Mouse (Mus musculus): ENCODE measurements at regions not wholly inside any gene's neighbourhood (a gene's known extent, or its start where the extent isn't known, plus 50 kb on each side); places are given as distances from the start of the nearest gene placed in this dataset.

GRCm38 (mm10) chr3:81629157-81629556 lies 303.2 kb upstream of the Ctso start:
- Histone ChIP-seq H3K9me3 (no peaks in the 10 kb centered on the region), H3K4me1 (no peaks in the 10 kb centered on the region), H3K4me3 (no peak overlapping the region), H3K36me3 (no peaks in the 10 kb centered on the region), H3K27ac (no peak overlapping the region), H3K27me3 (ENCODE audit: insufficient read depth, poor library complexity, severe bottlenecking) (no peaks in the 10 kb centered on the region)
- 42% methylated on average over 2 of the region's 2 CpGs for WGBS
- no peak for DNase-seq (ENCODE audit: low spot score)

- no peaks in the 10 kb centered on the region for H3K36me3 ChIP-seq
- no peak overlapping the region for H3K4me3 ChIP-seq
- H3K4me1 ChIP-seq, result no peaks in the 10 kb centered on the region
- H3K27me3 ChIP-seq (ENCODE audit: insufficient read depth, poor library complexity, severe bottlenecking), result no peaks in the 10 kb centered on the region
- no peak overlapping the region for H3K27ac ChIP-seq
- 52% methylated on average over 3 of the region's 3 CpGs for whole genome bisulfite sequencing
- DNase-seq (ENCODE audit: low spot score), result no peak
- H3K9me3 ChIP-seq, result no peaks in the 10 kb centered on the region
Observed at GRCm38 (mm10) chr3:81658490-81658889, 273.9 kb upstream of the Ctso start.

DNA sequence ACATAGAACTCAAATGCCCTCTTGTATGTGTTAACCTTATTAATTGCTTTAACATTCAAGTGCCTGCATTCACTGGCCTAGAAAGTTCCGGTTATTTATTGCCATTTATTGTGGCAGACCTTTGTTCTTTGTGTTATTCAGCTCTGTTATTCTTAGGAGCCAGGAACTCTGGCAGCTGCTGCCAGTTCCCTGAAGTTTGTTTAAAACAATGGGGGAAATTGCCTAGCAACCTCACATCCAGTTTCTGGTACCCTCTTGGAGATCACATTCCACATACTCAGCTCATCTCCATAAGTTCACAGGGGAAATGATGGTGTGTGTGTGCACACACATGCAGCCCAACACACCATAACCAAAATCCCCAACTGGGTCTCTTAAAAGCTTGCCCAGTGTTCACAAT lies 270.8 kb upstream of the Ctso start:
- H3K4me1 ChIP-seq, result no peaks in the 10 kb centered on the region
- H3K27ac ChIP-seq, result no peak overlapping the region
- no peak for DNase-seq (ENCODE audit: low spot score)
- 65% methylated on average over 1 of the region's 1 CpGs for WGBS
- H3K9me3 ChIP-seq, result no peaks in the 10 kb centered on the region
- H3K36me3 ChIP-seq, result no peaks in the 10 kb centered on the region
- no peak overlapping the region for H3K4me3 ChIP-seq
- no peaks in the 10 kb centered on the region for H3K27me3 ChIP-seq (ENCODE audit: insufficient read depth, poor library complexity, severe bottlenecking)

DNA sequence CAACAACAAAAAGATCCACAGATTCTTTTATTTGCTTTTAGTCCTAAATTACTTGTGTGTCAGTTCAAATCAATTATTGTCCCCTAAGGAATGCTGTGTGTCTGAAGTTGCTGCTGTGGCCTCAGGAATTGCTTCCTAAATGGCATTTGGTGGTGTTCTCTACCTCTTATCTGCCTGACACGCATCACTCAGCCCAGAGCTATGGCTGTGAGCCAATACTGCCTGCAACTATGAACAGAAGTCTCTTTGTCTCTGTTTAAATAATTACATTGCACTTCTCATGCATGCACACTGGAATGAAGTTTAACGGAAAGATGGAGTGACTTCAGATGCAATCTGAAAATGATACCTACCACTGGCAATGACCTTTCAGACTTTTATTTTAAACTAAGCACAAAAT lies 266.1 kb upstream of the Ctso start:
- no peak overlapping the region for H3K27ac ChIP-seq
- H3K27me3 ChIP-seq (ENCODE audit: insufficient read depth, poor library complexity, severe bottlenecking), result no peaks in the 10 kb centered on the region
- no peak overlapping the region for H3K4me3 ChIP-seq
- no peaks in the 10 kb centered on the region for H3K9me3 ChIP-seq
- no peaks in the 10 kb centered on the region for H3K36me3 ChIP-seq
- DNase-seq (ENCODE audit: low spot score), result no peak
- no peaks in the 10 kb centered on the region for H3K4me1 ChIP-seq
- 41% methylated on average over 2 of the region's 2 CpGs for WGBS

DNA sequence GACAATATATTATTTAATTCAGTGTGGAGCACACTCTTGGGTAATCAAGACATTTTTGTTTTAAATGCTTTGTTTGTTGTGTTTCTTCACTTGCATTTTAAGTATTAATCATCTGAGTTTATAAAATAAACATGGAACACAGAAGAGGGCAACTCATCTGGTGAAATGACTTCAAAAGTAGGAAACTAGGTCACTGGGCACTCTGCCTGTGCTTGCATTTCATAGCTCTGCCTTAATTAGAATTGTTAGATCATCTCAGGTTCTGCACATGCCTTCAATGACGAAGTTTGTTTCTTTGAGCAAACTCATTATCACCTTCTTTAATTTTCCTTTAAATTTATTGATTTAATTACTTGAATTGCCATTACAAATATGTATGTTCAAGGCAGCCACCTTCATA lies 255.8 kb upstream of the Ctso start:
- Histone ChIP-seq H3K36me3 (no peaks in the 10 kb centered on the region), H3K9me3 (no peaks in the 10 kb centered on the region), H3K4me3 (no peak overlapping the region), H3K4me1 (no peaks in the 10 kb centered on the region), H3K27me3 (ENCODE audit: insufficient read depth, poor library complexity, severe bottlenecking) (no peaks in the 10 kb centered on the region), H3K27ac (no peak overlapping the region)
- no peak for DNase-seq (ENCODE audit: low spot score)
- whole genome bisulfite sequencing, result 78% methylated on average over 1 of the region's 1 CpGs

- WGBS, result 54% methylated on average over 1 of the region's 1 CpGs
- Histone ChIP-seq H3K36me3 (no peaks in the 10 kb centered on the region), H3K4me1 (no peaks in the 10 kb centered on the region), H3K27me3 (ENCODE audit: insufficient read depth, poor library complexity, severe bottlenecking) (no peaks in the 10 kb centered on the region), H3K9me3 (no peaks in the 10 kb centered on the region), H3K27ac (no peak overlapping the region), H3K4me3 (no peak overlapping the region)
- no peak for DNase-seq (ENCODE audit: low spot score)
Observed at GRCm38 (mm10) chr3:81701974-81702697, 230.3 kb upstream of the Ctso start.

DNA sequence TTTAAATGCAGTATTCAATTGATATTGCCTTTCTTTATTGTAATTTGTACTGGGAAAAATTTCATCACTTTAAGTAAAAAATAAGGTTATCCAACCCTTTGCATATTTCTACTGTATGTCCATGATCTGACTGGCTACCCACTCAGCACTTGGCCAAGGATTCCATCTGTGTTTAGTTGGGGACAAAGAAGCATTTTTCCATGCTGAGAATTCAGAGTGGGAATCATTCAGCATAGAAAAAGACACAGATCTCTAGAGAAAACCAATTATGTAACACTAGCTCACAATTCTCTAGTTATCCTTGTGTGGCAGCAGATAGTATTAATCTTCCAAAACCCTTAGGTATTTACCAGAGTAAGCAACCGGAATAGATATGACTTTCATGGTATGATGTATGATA lies 213.5 kb upstream of the Ctso start:
- no peaks in the 10 kb centered on the region for H3K27me3 ChIP-seq (ENCODE audit: insufficient read depth, poor library complexity, severe bottlenecking)
- 74% methylated on average over 1 of the region's 1 CpGs for WGBS
- no peaks in the 10 kb centered on the region for H3K4me1 ChIP-seq
- no peaks in the 10 kb centered on the region for H3K9me3 ChIP-seq
- no peak for DNase-seq (ENCODE audit: low spot score)
- H3K27ac ChIP-seq, result no peak overlapping the region
- no peak overlapping the region for H3K4me3 ChIP-seq
- no peaks in the 10 kb centered on the region for H3K36me3 ChIP-seq

DNA sequence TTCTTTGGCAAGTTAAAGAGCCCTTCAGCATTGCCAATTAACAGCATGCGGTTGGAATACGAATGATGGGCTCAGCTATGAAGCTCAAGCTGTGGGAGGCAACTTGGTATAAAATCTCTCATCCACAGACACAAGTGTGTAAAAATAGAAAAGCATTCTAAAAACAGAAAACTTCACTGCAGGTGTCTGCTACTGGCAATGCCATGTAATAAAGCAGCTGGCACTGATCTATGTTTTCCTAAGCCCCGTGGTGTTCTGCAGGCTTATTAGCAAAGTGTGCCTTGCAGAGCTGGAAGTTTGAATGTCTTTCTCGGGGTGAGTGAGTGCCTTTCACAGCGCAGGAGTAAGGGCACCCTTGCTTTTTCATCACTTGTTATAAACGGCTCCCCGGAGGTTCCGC lies 196.9 kb upstream of the Ctso start:
- H3K27me3 ChIP-seq (ENCODE audit: insufficient read depth, poor library complexity, severe bottlenecking), result no peaks in the 10 kb centered on the region
- no peak overlapping the region for H3K27ac ChIP-seq
- no peaks in the 10 kb centered on the region for H3K36me3 ChIP-seq
- WGBS, result 66% methylated on average over 8 of the region's 8 CpGs
- DNase-seq (ENCODE audit: low spot score), result no peak
- no peaks in the 10 kb centered on the region for H3K9me3 ChIP-seq
- H3K4me1 ChIP-seq, result no peaks in the 10 kb centered on the region
- H3K4me3 ChIP-seq, result no peak overlapping the region

DNA sequence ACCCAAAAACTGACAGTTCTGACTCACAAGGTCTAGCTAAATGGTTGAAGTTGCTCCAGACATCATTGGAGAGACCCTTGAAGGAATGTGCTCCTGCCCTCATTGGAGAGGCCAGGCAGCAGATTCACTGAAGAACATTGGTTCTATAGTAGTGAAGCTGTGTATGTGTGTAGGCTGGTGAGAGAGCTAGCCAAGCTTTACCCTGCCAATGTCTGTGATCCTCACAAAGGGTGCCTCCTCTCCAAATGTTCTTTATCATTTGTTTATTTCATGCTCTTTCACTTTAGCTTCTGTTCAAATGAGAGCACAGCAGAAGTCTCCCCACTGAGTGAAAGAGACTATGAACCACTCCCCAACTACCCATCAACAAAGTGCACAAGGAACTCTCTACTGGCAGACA lies 195.6 kb upstream of the Ctso start:
- Histone ChIP-seq H3K9me3 (no peaks in the 10 kb centered on the region), H3K36me3 (no peaks in the 10 kb centered on the region), H3K27ac (no peak overlapping the region), H3K4me1 (no peaks in the 10 kb centered on the region), H3K27me3 (ENCODE audit: insufficient read depth, poor library complexity, severe bottlenecking) (no peaks in the 10 kb centered on the region), H3K4me3 (no peak overlapping the region)
- no peak for DNase-seq (ENCODE audit: low spot score)

DNA sequence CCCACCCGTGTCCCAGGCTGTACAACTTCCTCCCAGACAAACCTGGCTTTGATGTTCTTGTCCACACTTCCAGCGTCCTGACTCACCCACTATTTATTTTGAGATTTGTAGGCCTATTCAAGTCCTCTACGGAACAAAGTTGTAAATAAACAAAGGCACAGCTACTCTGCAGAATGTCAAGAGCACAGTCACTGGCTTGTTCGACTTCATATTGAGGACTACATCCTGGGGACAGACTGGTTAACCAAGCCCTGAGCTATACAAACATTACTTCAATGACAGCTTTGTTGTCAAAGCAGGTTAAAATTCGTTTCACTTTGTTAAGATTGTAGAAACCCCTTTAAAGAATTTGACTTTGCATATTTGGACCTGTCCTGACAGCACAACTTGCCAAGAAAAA lies 190.3 kb upstream of the Ctso start:
- 26% methylated on average over 5 of the region's 5 CpGs for WGBS
- H3K4me3 ChIP-seq, result no peak overlapping the region
- H3K27me3 ChIP-seq (ENCODE audit: insufficient read depth, poor library complexity, severe bottlenecking), result no peaks in the 10 kb centered on the region
- DNase-seq (ENCODE audit: low spot score), result no peak
- H3K4me1 ChIP-seq, result no peaks in the 10 kb centered on the region
- no peak overlapping the region for H3K27ac ChIP-seq
- no peaks in the 10 kb centered on the region for H3K9me3 ChIP-seq
- no peaks in the 10 kb centered on the region for H3K36me3 ChIP-seq

DNA sequence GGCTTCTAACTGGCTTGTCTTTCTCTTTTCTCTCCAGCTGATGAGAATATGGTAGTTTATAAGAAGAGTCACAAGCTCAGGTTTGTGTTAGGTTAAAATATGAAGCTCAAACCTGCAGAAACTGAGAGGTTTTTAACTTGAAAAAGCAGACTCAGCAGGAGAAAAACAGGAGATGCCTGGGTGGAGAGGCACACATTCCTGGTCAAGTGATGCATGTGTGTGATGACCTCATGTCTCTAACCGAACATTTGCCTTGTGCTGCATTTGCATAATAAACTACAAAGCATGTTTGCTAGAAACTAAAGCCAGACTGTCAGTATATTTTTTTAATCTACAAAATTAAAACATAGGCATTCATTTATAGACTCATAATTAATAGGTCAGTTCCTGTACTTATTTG lies 182.2 kb upstream of the Ctso start:
- Histone ChIP-seq H3K4me3 (no peak overlapping the region), H3K27ac (no peak overlapping the region), H3K9me3 (no peaks in the 10 kb centered on the region), H3K27me3 (ENCODE audit: insufficient read depth, poor library complexity, severe bottlenecking) (no peaks in the 10 kb centered on the region), H3K36me3 (no peaks in the 10 kb centered on the region), H3K4me1 (no peaks in the 10 kb centered on the region)
- no peak for DNase-seq (ENCODE audit: low spot score)
- 55% methylated on average over 1 of the region's 1 CpGs for WGBS

DNA sequence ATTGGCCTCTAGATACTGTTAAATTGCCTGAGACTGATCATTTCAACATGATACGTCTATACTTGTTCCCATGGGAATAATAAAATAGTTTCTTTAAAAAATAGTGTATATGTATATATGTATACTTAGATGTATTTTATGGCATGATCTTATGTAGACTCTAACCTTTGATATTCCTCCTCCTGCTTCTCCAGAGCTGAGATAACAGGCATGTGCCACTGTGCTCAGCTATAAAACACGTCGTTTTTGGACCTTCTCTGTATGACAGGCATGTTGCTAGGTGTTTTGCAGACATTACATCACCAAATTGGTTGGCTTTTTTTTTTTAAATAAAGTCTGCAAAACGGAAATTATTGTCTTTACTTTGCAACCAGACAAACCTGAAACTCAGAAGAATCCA lies 179.4 kb upstream of the Ctso start:
- Histone ChIP-seq H3K9me3 (no peaks in the 10 kb centered on the region), H3K4me3 (no peak overlapping the region), H3K36me3 (no peaks in the 10 kb centered on the region), H3K4me1 (no peaks in the 10 kb centered on the region), H3K27ac (no peak overlapping the region), H3K27me3 (ENCODE audit: insufficient read depth, poor library complexity, severe bottlenecking) (no peaks in the 10 kb centered on the region)
- WGBS, result 69% methylated on average over 4 of the region's 4 CpGs
- DNase-seq (ENCODE audit: low spot score), result no peak

DNA sequence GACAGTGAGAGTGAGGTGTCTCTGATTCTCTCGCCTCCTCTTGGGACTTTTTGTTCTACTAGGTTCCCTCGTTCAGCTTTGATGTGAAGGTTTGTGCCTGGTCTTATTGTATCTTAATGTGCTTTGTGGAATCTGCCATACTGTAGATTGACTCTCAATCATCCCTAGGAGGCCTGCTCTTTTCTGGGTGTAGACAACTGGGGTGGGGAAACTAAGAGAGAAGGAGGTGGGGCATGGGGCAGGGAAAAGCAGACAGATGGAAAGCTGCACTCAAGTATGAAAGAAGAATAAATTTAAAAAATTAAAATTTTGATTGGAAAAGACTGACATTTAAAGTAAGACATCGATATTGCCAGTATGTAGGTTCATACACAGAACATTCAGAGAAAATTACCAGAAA lies 172.0 kb upstream of the Ctso start:
- Histone ChIP-seq H3K4me3 (no peak overlapping the region), H3K36me3 (no peaks in the 10 kb centered on the region), H3K4me1 (no peaks in the 10 kb centered on the region), H3K27me3 (ENCODE audit: insufficient read depth, poor library complexity, severe bottlenecking) (no peaks in the 10 kb centered on the region), H3K9me3 (no peaks in the 10 kb centered on the region), H3K27ac (no peak overlapping the region)
- WGBS, result 80% methylated on average over 3 of the region's 3 CpGs
- DNase-seq (ENCODE audit: low spot score), result no peak

- Histone ChIP-seq H3K27ac (no peak overlapping the region), H3K9me3 (no peaks in the 10 kb centered on the region), H3K4me1 (no peaks in the 10 kb centered on the region), H3K36me3 (no peaks in the 10 kb centered on the region), H3K27me3 (ENCODE audit: insufficient read depth, poor library complexity, severe bottlenecking) (no peaks in the 10 kb centered on the region), H3K4me3 (no peak overlapping the region)
- WGBS, result 60% methylated on average over 2 of the region's 2 CpGs
- DNase-seq (ENCODE audit: low spot score), result no peak
Observed at GRCm38 (mm10) chr3:81760914-81761313, 171.5 kb upstream of the Ctso start.

Measured in heart, embryonic 10.5 days (tissue).